Mouse (Mus musculus) heart, embryonic 11.5 days (tissue): ENCODE data around the gene Emilin2. TPM values are rescaled to one million over a fixed set of nuclear protein-coding genes. Genes with fewer than 3 reads are reported as not detected.
A peak's percentile ranks its signal among the peaks of the same experiment; 100 is the strongest.

Source experiments
- ATAC-seq: fragments of 200-750 bp; cut with Nextera tagmentation; replicated peaks from 2 replicates; pipeline ENCODE4 v1.8.0; 2017; ENCODE audit warnings: moderate library complexity; ENCODE audit not compliant: insufficient number of reproducible peaks, low FRiP score, low TSS enrichment
- H3K27ac ChIP-seq: fragments of 300-500 bp; sonication (generic); 2 replicates; pipeline ENCODE4 v1.5.1; 2014; ENCODE audit warnings: mild to moderate bottlenecking, low read depth, low read length
- H3K27me3 ChIP-seq: fragments of 300-500 bp; sonication (generic); 2 replicates; pipeline ENCODE4 v1.6.1; 2014; ENCODE audit warnings: mild to moderate bottlenecking, low read length, mixed read lengths; ENCODE audit not compliant: control insufficient read depth, insufficient read depth
- H3K36me3 ChIP-seq: fragments of 300-500 bp; sonication (generic); 2 replicates; pipeline ENCODE4 v1.6.1; 2014; ENCODE audit warnings: mild to moderate bottlenecking, low read length, moderate library complexity, mixed read lengths; ENCODE audit not compliant: control insufficient read depth, insufficient read depth
- H3K4me1 ChIP-seq: fragments of 300-500 bp; sonication (generic); 2 replicates; pipeline ENCODE4 v1.6.1; 2014; ENCODE audit warnings: low read length; ENCODE audit not compliant: control insufficient read depth, insufficient read depth
- H3K4me2 ChIP-seq: fragments of 300-500 bp; sonication (generic); 2 replicates; pipeline ENCODE4 v1.6.1; 2014; ENCODE audit warnings: mild to moderate bottlenecking, moderate library complexity
- H3K4me3 ChIP-seq: fragments of 300-500 bp; sonication (generic); 2 replicates; pipeline ENCODE4 v1.5.1; 2014; ENCODE audit warnings: low read depth, low read length
- H3K9ac ChIP-seq: fragments of 300-500 bp; sonication (generic); 2 replicates; pipeline ENCODE4 v1.6.1; 2014; ENCODE audit warnings: mild to moderate bottlenecking, low read depth, low read length, moderate library complexity
- H3K9me3 ChIP-seq: fragments of 300-500 bp; sonication (generic); replicated peaks from 2 replicates; pipeline ENCODE4 v1.6.1; 2016; ENCODE audit warnings: low read length; ENCODE audit not compliant: control insufficient read depth
- WGBS: fragments of 180-500 bp; shearing (Covaris S2); extraction: QIAGEN DNeasy Blood & Tissue Kit; methylation state at CpG from one replicate; pipeline ENCODE4 v1.1.7; 2014; ENCODE audit not compliant: insufficient replicate concordance; 5-methylcytosine and 5-hydroxymethylcytosine counted together
- polyA plus RNA-seq: library from polyadenylated mRNA; unstranded; fragments of >200 nt; fragmentation: Nextera tagmentation; extraction: Ambion mirVana; gene quantifications from 2 replicates; pipeline ENCODE4 v1.2.1, GENCODE M21; 2014

Gene Emilin2
- polyA plus RNA-seq, 1 experiment from 2014 or later, result 59.1 TPM

GRCm38 (mm10) chr17:71207268-71207667 is 104.5 kb downstream of the Emilin2 start:
- H3K4me3 ChIP-seq, result no peak overlapping the region
- no peaks in the 10 kb centered on the region for H3K36me3 ChIP-seq
- no peak overlapping the region for H3K9ac ChIP-seq
- peaks cover 21% of the 10 kb centered on the region for H3K4me1 ChIP-seq
- H3K9me3 ChIP-seq, result no peaks in the 10 kb centered on the region
- H3K4me2 ChIP-seq, result no peak overlapping the region
- H3K27ac ChIP-seq, result no peak overlapping the region
- ATAC-seq, result no peak
- no peaks in the 10 kb centered on the region for H3K27me3 ChIP-seq
- 89% methylated on average over 3 of the region's 3 CpGs for WGBS

- H3K27ac ChIP-seq, result no peak overlapping the region
- no peak overlapping the region for H3K9ac ChIP-seq
- no peak overlapping the region for H3K4me3 ChIP-seq
- no peak overlapping the region for H3K4me2 ChIP-seq
- H3K27me3 ChIP-seq, result no peaks in the 10 kb centered on the region
- no peaks in the 10 kb centered on the region for H3K9me3 ChIP-seq
- 55% methylated on average over 12 of the region's 12 CpGs for WGBS
- no peaks in the 10 kb centered on the region for H3K36me3 ChIP-seq
- no peak for ATAC-seq
- peaks cover 22% of the 10 kb centered on the region for H3K4me1 ChIP-seq
These were observed 105.5 kb downstream of the Emilin2 start for GRCm38 (mm10) chr17:71206136-71206893.

- Histone ChIP-seq H3K4me2 (peak overlapping the region; percentile 12; the same call in 1 of the 2 replicates), H3K4me3 (no peak overlapping the region), H3K9me3 (no peaks in the 10 kb centered on the region), H3K27me3 (no peaks in the 10 kb centered on the region), H3K36me3 (no peaks in the 10 kb centered on the region), H3K9ac (no peak overlapping the region), H3K27ac (no peak overlapping the region), H3K4me1 (peaks cover 19% of the 10 kb centered on the region)
- ATAC-seq, result no peak
- 77% methylated on average over 6 of the region's 6 CpGs for WGBS
These were observed 107.0 kb downstream of the Emilin2 start for GRCm38 (mm10) chr17:71204809-71205091.

- Histone ChIP-seq H3K9ac (no peak overlapping the region), H3K36me3 (no peaks in the 10 kb centered on the region), H3K4me1 (peaks cover 19% of the 10 kb centered on the region), H3K27ac (no peak overlapping the region), H3K9me3 (no peaks in the 10 kb centered on the region), H3K4me3 (no peak overlapping the region), H3K27me3 (no peaks in the 10 kb centered on the region), H3K4me2 (peak overlapping the region; percentile 12; the same call in 1 of the 2 replicates)
- WGBS, result 80% methylated on average over 9 of the region's 9 CpGs
- ATAC-seq, result no peak; the same call in 1 of the 2 replicates
These were observed 107.6 kb downstream of the Emilin2 start for GRCm38 (mm10) chr17:71203998-71204808.

Other genes with a start within 250 kb of the Emilin2 start
- gene Lpin2, start 129.4 kb downstream of the Emilin2 start, polyA plus RNA-seq, result 21.9 and 22.5 TPM in 2 replicates
- gene Gm4707, start 147.9 kb upstream of the Emilin2 start, polyA plus RNA-seq, result 2.9 and 4.2 TPM in 2 replicates
- 52.3 and 65.9 TPM in 2 replicates for gene Smchd1, start 163.4 kb upstream of the Emilin2 start, polyA plus RNA-seq
- gene Ndc80, start 214.9 kb upstream of the Emilin2 start, polyA plus RNA-seq, result 41.2 and 42.8 TPM in 2 replicates
- 0.29 and 0.49 TPM in 2 replicates for gene Spdya, start 240.1 kb upstream of the Emilin2 start, polyA plus RNA-seq